Mouse (Mus musculus): ENCODE measurements at regions not wholly inside any gene's neighbourhood (a gene's known extent, or its start where the extent isn't known, plus 50 kb on each side); places are given as distances from the start of the nearest gene placed in this dataset.

DNA sequence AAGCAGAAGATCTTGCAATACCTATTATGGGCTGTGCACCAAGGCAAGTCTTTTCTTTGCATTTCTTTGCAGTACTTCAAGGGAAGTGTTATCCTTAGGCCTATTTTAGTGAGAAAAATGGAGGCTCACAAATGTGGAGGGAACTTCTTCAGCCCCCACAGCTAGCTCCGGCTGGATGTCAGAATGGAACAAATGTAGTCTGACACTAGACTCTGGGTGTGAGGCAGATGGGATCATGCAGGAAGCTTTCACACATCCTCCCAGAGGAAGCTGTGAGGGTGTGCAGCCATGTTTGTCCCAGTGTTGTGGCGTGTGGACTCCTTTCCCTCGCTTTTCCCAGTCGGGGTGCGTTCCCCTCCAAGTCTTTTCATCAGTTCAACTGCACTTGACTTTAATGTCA lies 268.0 kb downstream of the Gm11011 start:
- no peak for DNase-seq

DNA sequence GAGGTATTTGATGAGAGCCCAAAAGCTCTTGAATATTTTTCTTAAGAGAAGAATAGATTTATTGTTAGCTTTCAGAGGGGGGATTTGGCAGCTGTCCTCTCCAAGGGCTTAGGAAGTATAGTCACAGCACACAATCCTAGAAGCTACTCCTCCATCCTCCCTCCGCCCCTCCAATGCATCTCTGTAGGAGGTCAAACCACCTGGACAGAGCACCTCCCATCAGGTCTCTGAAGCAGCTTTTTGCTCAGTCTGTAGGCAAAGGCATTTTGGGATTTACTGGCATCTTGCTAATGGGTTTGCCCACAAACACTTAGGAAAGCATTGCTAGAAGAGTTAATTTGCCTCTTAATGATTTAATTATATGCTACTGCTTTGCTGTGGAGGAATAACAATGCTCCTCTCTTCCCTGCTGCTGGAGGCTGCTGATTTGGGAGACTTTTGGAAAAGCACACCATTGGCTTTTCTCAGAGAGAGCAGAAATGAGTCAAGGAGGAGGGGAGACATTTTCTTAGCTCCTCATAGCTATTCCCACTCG lies 273.1 kb downstream of the Gm11011 start:
- no peak for DNase-seq

DNA sequence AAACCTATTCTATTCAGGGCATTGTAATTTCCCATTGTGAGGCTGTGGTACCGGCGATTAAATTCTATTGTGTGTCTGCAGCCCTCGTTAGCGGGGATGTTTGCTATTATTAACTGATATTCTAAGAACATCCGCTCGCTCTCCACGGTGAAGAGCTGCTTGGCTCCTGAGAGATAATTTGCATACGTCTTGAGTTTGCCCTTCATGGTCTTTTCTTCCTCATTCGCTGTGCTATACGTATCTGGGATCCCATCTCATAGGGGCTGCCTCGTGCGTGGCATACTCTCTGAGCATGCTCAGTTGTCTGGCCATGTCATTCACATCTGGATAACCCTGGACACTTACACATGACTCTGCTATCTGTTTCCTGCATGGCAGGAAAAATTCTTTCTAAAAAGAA lies 275.7 kb downstream of the Gm11011 start:
- DNase-seq: no peak

DNA sequence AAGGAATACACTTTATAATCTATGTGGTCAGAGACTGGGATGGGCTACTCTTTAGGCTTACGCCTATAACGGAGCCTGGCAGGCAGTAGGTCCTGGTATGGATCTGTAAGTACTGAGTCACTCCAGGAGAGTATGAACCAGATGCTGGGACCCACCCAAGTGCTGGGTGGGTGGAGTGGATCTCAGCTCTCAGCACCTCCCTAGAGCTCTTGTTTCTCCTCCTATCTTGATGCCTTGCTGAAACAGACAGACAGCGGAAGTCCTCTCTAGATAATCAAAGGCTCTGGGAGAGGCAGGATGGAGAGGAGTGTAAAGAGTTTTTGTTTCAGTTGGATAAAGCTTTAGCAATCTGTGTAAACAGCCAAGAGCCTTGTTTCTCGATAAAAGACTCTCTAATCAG lies 276.2 kb downstream of the Gm11011 start:
- DNase-seq: no peak

DNA sequence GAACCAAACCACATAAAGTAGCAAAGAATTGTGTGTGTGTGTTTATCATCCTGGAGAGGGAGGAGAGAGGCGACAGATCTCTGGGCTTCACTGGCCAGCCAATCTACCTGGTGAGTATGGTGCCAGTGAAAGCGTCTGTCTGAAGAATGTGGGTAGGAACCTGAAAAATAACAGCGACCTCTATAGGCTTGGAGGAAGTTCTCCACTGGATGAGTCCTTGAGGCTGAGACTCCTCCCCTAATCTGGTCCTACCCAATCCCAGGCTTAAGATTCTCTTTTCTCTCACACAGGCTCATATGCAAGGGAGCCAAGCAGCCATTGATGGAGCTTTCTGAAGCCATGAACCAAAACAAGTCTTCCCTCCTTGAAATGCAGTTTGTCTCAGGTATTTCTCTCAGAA lies 283.2 kb downstream of the Gm11011 start:
- no peak for DNase-seq

DNA sequence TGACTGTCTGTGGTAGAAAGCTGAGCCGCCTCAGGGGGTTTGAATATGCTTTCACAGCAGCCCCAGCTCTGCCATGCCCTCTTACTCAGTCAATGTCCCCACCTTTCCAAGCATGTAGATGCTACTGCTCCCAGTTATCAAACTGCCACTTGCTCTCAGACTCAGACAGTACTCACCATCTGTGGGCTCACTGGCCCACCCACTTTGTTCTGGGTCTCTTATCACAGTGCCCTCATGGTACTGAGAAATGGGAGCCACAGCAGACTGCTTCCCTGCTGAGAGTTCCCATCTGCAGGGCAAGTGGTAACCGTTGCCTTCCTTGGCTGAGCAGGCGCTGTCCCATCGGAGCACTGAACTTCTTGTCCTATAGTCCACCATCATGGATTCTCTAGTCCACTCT lies 286.6 kb downstream of the Gm11011 start:
- DNase-seq: no peak

DNA sequence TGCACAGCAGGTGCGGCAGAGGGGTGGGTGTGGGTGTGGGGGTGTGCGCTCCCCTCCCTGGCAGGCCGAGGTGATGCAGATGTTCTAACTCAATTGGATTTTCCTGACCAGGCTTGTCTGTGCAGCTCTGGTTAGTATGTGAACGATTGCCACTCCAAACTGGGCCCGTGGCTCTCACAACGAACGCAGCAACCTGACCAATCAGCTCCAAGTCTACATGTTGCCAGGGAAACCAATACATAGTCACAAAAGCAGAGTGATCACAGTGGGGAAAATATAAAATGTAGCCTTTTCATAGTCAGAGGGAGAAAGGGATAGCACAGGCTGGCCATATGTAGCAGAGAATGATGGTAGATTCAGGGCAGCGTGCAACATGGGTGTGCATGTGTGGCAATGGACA lies 287.1 kb downstream of the Gm11011 start:
- no peak for DNase-seq

DNA sequence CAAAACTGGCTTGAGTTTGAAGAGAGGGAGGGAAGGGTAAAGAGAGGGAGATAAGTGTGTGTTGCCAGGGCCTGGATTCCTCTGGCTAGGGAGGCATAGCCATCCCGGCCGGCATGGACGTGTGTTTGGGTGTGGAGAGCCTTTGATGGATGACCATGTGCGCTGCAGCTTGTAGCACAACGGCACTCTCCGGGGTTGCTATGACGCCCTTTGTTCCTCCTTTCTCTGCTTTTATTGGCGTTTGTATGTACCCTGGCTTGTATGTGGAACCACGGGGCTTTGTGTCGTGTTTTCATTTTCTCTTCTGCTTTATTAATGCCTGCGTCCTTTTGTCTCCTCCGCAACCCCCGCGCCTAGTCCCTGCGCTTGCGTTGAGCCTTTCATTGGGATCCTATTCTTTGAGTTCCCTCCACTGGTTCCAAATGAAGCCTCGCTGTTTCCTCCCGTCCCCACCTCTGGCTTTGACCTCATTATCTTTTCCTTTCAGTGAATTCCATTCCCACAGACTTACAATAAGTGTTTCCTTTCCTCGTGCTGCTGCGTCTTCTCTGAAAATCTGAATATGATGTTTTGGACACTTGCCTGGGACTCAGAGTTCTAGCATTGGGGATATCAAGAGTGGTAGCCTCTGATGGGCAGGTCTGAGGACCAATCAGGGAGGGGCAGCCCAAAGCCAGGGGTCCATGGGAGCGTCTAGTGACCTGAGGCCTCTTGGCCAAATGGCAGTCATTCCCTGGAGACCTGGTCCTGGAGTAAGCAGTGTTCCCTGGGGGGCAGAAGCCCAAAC lies 289.5 kb downstream of the Gm11011 start:
- DNase-seq: peak; percentile 21

DNA sequence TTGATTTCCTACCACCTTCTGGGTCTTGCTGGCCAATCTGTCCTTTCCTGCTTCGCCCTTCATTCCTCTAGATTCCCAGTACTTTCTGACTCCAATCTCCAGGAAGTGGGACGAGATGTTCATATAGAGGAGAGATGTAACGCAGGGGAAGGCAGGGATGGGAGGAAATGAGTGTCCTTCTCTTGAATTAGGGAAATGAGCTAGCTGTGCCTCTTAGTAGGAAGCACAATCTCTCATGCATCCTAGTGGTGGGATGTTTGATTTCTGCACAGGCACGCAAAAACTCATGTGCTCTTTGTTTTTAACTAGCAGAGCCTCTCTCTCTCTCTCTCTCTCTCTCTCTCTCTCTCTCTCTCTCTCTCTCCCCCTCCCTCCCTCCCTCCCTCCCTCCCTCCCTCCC lies 290.3 kb downstream of the Gm11011 start:
- no peak for DNase-seq

DNA sequence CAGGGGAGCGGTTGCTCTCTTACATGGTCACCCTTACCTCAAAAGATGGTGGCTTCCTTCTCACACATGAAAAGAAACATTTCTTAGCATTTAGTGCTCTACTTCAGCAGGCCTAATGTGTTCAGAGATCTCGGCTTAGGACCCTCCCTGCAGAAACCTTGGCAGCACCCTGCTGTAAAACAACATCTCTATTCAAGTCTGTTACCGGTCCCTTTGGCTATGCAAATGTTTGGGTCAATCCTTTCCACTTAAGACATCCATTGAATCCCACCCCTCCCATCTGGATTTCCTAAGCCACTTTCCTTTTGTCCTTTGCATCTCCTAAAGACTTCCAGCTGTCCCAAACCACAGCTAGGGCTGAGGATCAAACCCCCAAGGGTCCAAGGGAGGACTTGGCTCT lies 294.2 kb downstream of the Gm11011 start:
- DNase-seq: no peak

DNA sequence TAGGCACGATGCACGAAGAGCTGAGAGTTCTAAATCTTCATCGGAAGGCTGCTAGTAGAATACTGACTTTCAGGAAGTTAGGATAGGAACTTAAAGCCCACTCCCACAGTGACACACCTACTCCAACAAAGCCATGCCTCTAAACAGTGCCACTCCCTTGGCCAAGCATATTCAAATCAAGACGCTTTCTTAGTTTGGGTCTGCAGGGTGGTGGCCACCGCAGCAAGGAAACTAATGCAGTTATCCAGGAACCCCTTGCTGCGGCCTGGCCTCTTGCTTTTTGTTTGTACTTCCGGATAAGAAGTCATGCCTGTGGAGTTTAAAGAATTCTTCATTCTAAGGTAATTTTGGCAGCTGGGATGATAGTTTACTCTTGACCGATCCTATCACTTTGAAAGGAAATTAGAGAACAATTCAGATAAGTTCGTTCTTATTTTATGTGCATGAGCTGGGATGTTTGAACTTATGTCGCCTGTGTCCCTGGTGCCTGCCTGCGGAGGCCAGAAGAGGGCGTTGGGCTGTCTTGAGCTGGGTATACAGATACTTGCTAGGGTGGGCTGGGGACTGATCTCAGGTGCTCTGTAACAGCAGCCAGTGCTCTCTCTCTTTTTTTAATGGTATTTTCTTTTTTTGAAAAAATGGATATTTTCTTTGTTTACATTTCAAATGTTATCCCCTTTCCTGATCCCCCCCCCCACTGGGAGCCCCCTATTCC lies 298.5 kb downstream of the Gm11011 start:
- DNase-seq: no peak

DNA sequence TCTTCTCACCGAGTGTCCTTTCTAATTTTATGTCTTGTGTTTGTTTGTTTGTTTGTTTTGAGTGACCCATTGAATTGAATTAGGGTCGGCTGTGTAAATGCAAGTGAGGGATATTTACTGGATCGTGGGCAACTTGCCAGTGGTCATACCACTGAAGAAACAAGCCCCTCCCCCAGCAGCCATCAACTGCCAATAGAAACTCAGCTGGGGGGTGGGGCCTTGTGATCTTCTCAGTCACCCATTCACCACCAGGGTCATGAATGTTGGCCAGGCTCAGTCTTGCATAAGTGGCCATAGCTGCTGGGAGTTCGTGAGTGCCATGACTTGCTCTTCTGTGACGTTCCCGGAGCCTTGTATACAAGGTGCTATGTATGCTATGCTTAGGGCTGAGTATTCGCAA lies 300.8 kb downstream of the Gm11011 start:
- DNase-seq: peak; percentile 9

DNA sequence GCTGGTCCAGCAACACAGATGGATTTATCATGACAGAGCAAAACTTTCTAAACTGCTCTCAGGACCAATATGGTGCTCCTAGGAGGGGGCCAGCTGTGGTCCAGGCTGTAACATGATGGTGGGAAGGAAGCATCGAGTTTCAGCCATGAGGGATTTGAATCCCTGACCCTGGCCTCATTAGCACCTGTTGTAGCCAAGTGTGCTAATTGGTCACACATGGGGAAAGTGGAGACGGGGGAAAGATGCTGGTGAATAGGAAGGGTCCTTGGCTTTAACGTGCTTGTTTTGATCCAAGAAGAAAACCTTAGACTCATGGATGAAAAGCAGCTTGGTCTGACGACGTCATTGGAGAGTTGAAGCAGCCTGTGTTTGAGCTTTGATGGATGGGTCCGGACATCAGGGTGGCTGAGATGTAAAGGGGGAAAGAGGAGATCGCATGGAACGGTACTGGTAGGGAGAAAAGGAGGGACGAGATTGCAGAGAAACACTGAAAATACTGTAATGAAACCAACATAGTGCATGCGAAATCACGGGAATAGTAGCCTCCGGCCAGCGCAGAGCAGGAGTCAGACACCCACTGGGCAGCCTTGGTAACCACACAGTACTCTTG lies 304.9 kb downstream of the Gm11011 start:
- DNase-seq: no peak

DNA sequence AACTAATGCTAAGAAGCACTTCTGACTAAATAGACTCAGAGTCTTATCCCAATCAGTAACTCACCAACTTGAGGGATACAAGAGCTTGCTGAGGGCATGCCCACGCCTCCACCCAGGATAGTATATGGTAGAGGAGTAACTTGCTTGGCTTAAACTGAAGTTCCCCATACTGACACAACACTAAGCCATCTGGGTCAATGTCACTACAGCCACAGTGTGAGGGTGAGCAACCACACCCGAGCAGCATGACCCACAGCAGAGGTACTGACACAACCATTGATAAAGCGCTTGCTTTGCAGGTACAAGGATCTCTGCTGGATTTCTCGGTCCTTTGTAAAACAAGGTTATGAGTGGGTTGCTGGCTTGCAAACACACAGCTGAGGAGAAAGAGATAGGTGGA lies 312.2 kb downstream of the Gm11011 start:
- DNase-seq: no peak

DNA sequence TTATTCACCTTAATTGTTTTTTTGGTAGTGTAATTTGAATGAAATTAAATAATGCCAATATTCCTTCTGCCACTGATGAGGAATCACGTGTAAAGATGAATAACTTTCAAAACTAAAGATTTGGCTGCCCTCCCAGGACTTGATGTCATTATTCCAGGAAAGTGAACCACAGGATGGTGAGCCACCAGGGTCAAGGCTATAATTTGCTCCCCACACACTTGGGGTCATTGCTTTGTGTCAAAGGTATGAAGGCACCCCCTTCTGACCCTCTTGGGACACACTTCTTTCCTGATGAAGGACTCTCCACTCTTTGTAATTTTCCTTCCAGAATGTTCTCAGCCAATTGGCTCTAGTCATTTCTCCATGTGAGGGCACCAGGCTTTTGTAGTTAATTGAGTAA lies 313.4 kb downstream of the Gm11011 start:
- no peak for DNase-seq

DNA sequence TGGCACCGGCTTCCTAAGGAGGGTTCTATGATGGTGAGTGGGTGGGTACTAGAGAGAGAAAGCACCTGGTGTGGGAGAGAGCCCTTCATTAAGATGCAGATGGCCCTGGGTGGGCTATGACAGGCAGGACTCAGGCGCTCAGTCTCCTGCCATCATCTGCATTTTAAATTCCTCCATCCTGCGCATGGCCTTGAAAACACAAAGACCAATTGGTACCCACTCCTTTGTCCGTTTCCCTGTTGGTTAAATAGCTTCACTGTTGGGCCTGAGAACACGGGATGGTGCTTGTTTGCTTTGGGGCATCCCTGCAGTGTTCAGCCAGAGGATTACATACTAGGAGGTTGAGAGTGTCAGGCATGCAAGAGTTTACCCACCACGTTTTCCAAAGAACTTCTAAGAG lies 314.9 kb downstream of the Gm11011 start:
- DNase-seq: no peak

DNA sequence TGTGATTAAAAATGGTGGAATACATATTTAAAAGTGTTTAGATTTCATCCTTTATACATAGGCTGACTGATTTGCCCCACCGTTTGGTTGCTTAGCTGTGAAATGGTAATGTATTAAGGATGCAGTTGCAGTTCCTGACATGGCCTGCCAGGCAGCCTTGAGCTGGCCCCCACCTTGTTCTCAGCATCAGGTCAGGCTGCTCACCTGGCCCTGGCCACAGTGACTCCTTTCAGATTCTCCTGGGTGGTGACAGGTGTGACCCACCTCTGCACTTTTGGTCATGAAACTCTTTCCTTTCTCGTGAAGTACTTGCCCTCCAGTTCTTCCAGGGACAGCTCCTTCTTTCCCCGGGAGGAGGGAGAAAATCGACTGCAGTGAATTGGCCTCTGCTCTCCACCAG lies 315.5 kb downstream of the Gm11011 start:
- DNase-seq: no peak

DNA sequence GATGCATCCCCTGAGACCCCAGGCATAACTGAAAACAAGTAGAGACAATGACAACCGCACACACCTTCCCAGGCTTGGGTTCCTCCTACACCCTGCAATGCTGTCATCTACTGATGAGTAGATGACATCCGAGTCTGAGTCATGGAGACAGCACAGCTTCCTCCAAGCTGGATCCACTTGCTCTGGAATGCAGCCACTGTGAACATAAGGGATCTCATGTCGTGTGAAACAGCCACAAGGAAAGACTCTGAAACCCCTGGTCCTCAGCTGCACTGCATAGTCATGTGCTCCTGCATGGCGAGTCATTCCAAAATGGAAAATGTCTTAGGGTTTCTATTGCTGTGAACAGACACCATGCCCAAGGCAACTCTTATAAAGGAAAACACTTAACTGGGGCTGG lies 305.2 kb upstream of the Zfp64 start:
- no peak for DNase-seq

DNA sequence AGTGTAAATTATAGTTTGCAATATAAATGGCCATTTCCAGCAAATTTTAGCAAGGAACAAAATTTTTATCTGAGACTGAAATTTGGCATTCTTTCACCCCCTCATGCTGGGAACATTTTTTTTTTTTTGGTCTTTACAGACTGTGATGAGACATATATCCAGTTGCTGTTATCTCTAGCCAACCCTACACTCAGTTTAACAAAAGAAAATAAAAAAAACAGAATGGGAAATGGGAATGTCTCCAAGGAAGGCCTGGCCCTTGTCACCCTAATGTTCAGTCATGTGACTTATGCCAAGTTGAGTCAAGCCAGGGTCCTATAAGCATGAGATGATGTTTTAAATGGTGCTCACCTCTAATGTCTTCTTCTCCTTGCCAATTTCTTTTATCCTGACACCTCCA lies 289.2 kb upstream of the Zfp64 start:
- DNase-seq: no peak

DNA sequence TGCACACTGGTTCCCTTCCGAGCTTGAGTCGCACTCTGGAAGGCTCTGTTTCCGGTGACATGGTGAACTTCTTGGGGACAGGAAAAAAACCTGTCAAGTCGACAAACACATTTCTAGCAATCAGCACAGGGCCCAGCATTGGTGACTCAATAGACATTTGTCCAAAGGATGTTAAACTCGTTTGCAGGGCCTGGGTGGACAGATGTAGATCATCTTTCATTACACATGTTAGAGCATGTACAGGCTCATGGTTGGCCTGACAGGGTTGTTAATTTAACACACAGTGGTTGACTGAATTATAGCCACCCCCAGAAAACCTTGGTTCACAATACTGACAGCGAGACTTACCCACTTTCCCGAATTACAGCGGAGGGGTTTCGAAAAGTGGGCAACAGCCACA lies 288.6 kb upstream of the Zfp64 start:
- no peak for DNase-seq

DNA sequence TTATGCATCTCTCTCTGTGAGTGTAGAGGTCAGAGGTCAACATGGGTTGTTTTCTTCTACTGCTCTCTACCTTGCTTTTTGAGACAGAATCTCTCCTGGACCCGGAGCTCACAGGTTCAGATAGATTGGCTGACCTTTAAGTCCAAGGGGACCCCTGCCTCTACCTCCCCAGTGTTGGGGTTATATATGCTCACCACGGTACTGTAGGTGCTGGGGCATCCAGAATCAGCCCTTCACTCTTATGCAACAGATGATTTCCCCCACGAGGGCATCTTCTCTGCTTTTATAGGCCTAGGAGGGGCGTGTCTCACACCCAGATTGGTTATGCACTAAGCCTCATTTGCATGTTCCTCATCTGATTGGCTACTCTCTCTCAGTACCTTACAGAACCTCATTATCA lies 282.5 kb upstream of the Zfp64 start:
- no peak for DNase-seq

DNA sequence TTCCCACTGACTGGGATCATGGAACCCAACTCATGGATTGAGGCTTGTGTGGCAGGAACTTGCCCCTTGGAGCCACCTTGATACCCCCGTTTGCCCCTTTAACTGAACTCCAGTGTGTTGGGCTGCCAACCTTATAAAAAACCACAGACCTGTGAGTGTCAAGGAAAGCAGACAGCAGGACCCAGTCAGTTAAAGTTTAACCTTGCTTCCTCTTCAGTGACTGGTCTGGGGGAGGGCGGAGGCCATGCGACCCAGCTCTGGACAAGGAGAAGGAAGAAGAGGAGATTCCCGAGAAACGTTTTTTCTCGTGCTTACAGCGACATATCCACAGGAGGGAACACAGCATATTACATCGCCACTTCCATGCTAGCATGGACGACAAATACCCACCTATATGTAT lies 281.9 kb upstream of the Zfp64 start:
- no peak for DNase-seq

DNA sequence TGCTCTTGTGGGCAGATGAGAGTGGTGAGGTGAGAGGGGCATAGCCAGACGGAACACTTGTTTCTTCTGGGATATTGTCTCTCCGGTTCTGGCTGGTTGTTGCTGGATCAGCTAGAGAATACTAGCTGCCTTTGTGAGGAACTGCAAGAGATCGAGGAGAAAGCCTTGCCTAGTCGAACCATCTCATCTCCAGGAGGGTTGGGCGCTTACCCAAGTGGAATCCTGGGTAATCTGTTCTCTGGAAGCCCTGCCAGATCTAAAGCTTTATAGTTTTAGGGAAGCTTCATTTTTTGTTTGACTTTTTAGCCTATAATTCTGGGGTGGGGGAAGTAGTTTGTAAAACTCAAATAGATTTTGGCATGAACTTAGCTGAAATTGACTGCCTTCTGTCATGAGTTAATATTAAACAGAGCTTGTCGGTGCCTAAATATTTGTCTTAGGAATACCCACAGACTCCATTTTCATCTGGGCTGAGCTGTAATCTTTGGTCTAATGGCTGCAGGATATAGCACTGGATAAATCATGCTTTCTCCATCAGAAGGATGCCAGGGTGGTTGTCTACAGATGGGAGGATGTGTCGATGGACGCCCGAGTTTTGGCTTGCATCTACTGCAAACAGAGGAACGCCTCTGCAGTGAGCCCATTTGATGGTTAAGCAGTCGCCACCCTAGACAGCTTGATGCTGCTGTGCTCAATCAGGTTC lies 279.1 kb upstream of the Zfp64 start:
- DNase-seq: peak; percentile 54
